Mouse (Mus musculus): ENCODE data around the gene Ppp1r14b.

GRCm38 (mm10) chr19:6925307-6925573 is 49.5 kb upstream of the Ppp1r14b start, which contains the start of gene Catsperz:
- TF ChIP-seq CTCF (IDR thresholded peaks at IDR 0.05; ENCODE audit: borderline replicate concordance, extremely low read depth, insufficient read depth, insufficient read length) (no peak), POLR2A (IDR thresholded peaks at IDR 0.05; ENCODE audit: borderline replicate concordance, extremely low read depth, insufficient read depth, insufficient read length, poor library complexity, severe bottlenecking) (no peak)
